Mouse (Mus musculus) forebrain, postnatal 0 days (tissue): Measurements from ENCODE around the gene Alox5. TPM values are rescaled to one million over a fixed set of nuclear protein-coding genes. Genes with fewer than 3 reads are reported as not detected.

ENCODE experiments used
- ATAC-seq: fragments of 200-750 bp; cut with Nextera tagmentation; 2 replicates; pipeline ENCODE4 v1.8.0; 2017; ENCODE audit warnings: mild to moderate bottlenecking, moderate library complexity
- DNase-seq: peaks from one replicate; pipeline ENCODE4 v3.0.0-alpha.2; 2015
- H3K27ac ChIP-seq: fragments of 300-500 bp; sonication (generic); 2 replicates; pipeline ENCODE4 v1.5.1; 2014; ENCODE audit warnings: low read depth, mild to moderate bottlenecking, antibody characterized with exemption, low read length, moderate library complexity, mixed read lengths
- H3K27me3 ChIP-seq: fragments of 300-500 bp; sonication (generic); 2 replicates; pipeline ENCODE4 v1.6.1; 2014; ENCODE audit warnings: mild to moderate bottlenecking, low read length, mixed read lengths; ENCODE audit not compliant: insufficient read depth
- H3K36me3 ChIP-seq: fragments of 300-500 bp; sonication (generic); 2 replicates; pipeline ENCODE4 v1.6.1; 2014; ENCODE audit warnings: mild to moderate bottlenecking, moderate library complexity; ENCODE audit not compliant: insufficient read depth
- H3K4me1 ChIP-seq: fragments of 300-500 bp; sonication (generic); 2 replicates; pipeline ENCODE4 v1.6.1; 2014; ENCODE audit warnings: antibody characterized with exemption; ENCODE audit not compliant: insufficient read depth
- H3K4me2 ChIP-seq: fragments of 300-500 bp; sonication (generic); 2 replicates; pipeline ENCODE4 v1.6.1; 2014; ENCODE audit warnings: low read depth, mild to moderate bottlenecking, moderate library complexity
- H3K4me3 ChIP-seq: fragments of 300-500 bp; sonication (generic); 2 replicates; pipeline ENCODE4 v1.5.1; 2014; ENCODE audit warnings: low read depth, low read length, mixed read lengths
- H3K9ac ChIP-seq: fragments of 300-500 bp; sonication (generic); 2 replicates; pipeline ENCODE4 v1.6.1; 2014; ENCODE audit warnings: mild to moderate bottlenecking
- H3K9me3 ChIP-seq: fragments of 300-500 bp; sonication (generic); 2 replicates; pipeline ENCODE4 v1.6.1; 2016; ENCODE audit warnings: low read length
- CTCF ChIP-seq: sonication (generic); IDR thresholded peaks from 2 replicates; pipeline ENCODE4 v1.5.1; 2016; ENCODE audit warnings: antibody characterized with exemption, control low read depth, low read depth
- WGBS: fragments of 180-500 bp; shearing (Covaris S2); extraction: QIAGEN DNeasy Blood & Tissue Kit; methylation state at CpG from one replicate; pipeline ENCODE4 v1.1.7; 2014; 5-methylcytosine and 5-hydroxymethylcytosine counted together
- polyA plus RNA-seq: library from polyadenylated mRNA; unstranded; fragments of >200 nt; fragmentation: Nextera tagmentation; extraction: Ambion mirVana; gene quantifications from 2 replicates; pipeline ENCODE4 v1.2.1, GENCODE M21; 2015
- total RNA-seq: library from RNA; depleted of rRNA; stranded (reverse); fragments of >200 nt; gene quantifications from 2 replicates; pipeline ENCODE4 v1.2.3, GENCODE M21; 2014

Alox5 gene
- total and polyA plus RNA-seq, 2 experiments from 2014 or later: 0.81 to 1.2 TPM

DNA sequence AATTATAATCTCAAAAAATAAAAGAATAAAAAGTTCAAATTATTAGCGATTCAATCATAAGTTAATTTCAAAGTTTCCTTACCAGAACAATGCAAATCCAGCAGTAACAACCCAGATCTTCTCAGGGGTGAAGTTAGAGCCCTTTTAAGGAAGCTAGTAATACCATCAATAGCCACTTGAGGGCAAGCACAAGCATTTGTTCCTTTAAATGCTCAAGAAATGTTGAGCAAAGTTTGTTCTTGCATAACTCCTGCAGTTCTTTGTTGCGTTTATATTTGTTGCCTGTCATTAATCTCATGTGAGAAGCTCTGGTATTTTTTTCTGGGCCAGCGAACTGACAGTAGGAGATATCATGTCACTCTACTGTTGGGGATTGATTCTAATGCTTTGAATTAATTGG, 7.1 kb upstream of the Alox5 start:
- Histone ChIP-seq H3K9me3 (no peaks in the 10 kb centered on the region), H3K4me2 (no peak overlapping the region), H3K27ac (no peak overlapping the region), H3K36me3 (no peaks in the 10 kb centered on the region), H3K4me1 (no peaks in the 10 kb centered on the region), H3K27me3 (no peaks in the 10 kb centered on the region), H3K4me3 (no peak overlapping the region), H3K9ac (no peak overlapping the region)
- ATAC-seq (no peak), DNase-seq (no peak)
- WGBS: 37% methylated on average over 3 of the region's 3 CpGs
- TF ChIP-seq CTCF: peak; percentile 61

DNA sequence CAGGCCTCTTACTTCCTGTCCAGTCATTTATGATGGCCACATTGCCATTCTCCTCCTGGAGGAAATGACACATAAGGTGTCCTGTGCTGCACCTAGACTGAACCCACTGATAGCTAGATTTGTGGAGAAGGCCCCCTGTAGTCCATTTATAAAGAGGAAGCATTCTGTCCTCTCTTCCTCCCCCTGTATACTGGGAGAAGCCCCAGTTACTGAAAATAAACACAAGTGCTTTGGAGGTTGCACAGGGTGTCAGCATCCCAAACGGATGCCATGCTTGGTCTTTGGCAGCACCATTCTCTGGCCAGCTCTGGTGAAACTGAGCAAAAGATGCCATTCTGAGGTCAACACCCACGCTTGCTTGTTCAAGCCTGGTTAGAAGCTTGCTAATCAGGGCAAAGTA, 1.7 kb downstream of the Alox5 start:
- TF ChIP-seq CTCF: no peak
- 74% methylated on average over 2 of the region's 2 CpGs for WGBS
- ATAC-seq: no peak
- Histone ChIP-seq H3K4me1 (no peaks in the 10 kb centered on the region), H3K4me2 (no peak overlapping the region), H3K27me3 (peaks cover 18% of the 10 kb centered on the region), H3K36me3 (no peaks in the 10 kb centered on the region), H3K9me3 (no peaks in the 10 kb centered on the region), H3K27ac (no peak overlapping the region), H3K4me3 (no peak overlapping the region), H3K9ac (no peak overlapping the region)
- DNase-seq: no peak

- H3K36me3 ChIP-seq: no peaks in the 10 kb centered on the region
- 79% methylated on average over 4 of the region's 4 CpGs for whole genome bisulfite sequencing
- no peak overlapping the region for H3K27ac ChIP-seq
- no peaks in the 10 kb centered on the region for H3K4me1 ChIP-seq
- no peaks in the 10 kb centered on the region for H3K9me3 ChIP-seq
- no peak overlapping the region for H3K9ac ChIP-seq
- ATAC-seq (no peak), DNase-seq (no peak)
- H3K4me2 ChIP-seq: no peak overlapping the region
- H3K27me3 ChIP-seq: peaks cover 18% of the 10 kb centered on the region
- H3K4me3 ChIP-seq: no peak overlapping the region
- no peak for TF ChIP-seq CTCF
Measured at GRCm38 (mm10) chr6:116458728-116459127, 2.2 kb downstream of the Alox5 start.

- ATAC-seq (no peak), DNase-seq (no peak)
- no peak for TF ChIP-seq CTCF
- no peak overlapping the region for H3K4me3 ChIP-seq
- H3K9me3 ChIP-seq: no peaks in the 10 kb centered on the region
- peaks cover 17% of the 10 kb centered on the region for H3K27me3 ChIP-seq
- no peak overlapping the region for H3K4me2 ChIP-seq
- H3K27ac ChIP-seq: no peak overlapping the region
- no peaks in the 10 kb centered on the region for H3K36me3 ChIP-seq
- no peak overlapping the region for H3K9ac ChIP-seq
- H3K4me1 ChIP-seq: no peaks in the 10 kb centered on the region
- 90% methylated on average over 1 of the region's 1 CpGs for WGBS
Measured at GRCm38 (mm10) chr6:116456482-116456881, 4.5 kb downstream of the Alox5 start.

DNA sequence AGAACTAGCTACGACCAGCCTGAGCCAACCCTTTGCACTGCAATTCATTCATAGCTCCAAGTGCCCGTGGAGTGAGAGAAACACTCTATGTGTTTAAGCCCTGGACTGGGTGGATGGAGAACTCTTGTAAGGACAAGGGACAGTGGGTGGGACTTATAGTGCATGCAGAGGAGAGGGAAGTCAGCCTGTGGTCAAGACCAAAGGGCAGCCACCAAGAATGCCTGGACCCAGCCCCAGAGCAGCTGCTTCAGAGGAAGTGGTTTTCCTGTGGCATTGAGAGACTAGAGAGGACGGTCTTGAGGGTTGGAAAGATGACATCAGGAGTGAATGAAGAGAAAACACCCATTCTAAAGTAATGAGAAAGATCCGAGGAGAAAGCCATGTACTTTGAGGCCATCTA, 5.2 kb downstream of the Alox5 start:
- WGBS: 79% methylated on average over 4 of the region's 4 CpGs
- no peaks in the 10 kb centered on the region for H3K36me3 ChIP-seq

GRCm38 (mm10) chr6:116440849-116441248, 20.1 kb downstream of the Alox5 start:
- Histone ChIP-seq H3K27ac (no peak overlapping the region), H3K9ac (no peak overlapping the region), H3K4me2 (no peak overlapping the region), H3K27me3 (no peaks in the 10 kb centered on the region), H3K4me1 (no peaks in the 10 kb centered on the region), H3K36me3 (no peaks in the 10 kb centered on the region), H3K4me3 (no peak overlapping the region), H3K9me3 (no peaks in the 10 kb centered on the region)
- ATAC-seq: no peak
- no peak for DNase-seq
- TF ChIP-seq CTCF: no peak
- WGBS: 89% methylated on average over 4 of the region's 4 CpGs

More for the DNA sequence above, 5.2 kb downstream of the Alox5 start:
- no peak for ATAC-seq
- no peak overlapping the region for H3K4me2 ChIP-seq
- no peak for TF ChIP-seq CTCF
- DNase-seq: no peak
- H3K9ac ChIP-seq: no peak overlapping the region
- no peak overlapping the region for H3K27ac ChIP-seq
- no peaks in the 10 kb centered on the region for H3K9me3 ChIP-seq
- no peaks in the 10 kb centered on the region for H3K4me1 ChIP-seq
- H3K27me3 ChIP-seq: peaks cover 10% of the 10 kb centered on the region
- no peak overlapping the region for H3K4me3 ChIP-seq

- Histone ChIP-seq H3K27me3 (no peaks in the 10 kb centered on the region), H3K9me3 (no peaks in the 10 kb centered on the region), H3K27ac (no peak overlapping the region), H3K9ac (no peak overlapping the region), H3K4me3 (no peak overlapping the region), H3K4me2 (no peak overlapping the region), H3K4me1 (no peaks in the 10 kb centered on the region), H3K36me3 (no peaks in the 10 kb centered on the region)
- 79% methylated on average over 4 of the region's 4 CpGs for WGBS
- no peak for TF ChIP-seq CTCF
- DNase-seq (no peak), ATAC-seq (no peak)
Measured at GRCm38 (mm10) chr6:116440447-116440846, 20.5 kb downstream of the Alox5 start.

DNA sequence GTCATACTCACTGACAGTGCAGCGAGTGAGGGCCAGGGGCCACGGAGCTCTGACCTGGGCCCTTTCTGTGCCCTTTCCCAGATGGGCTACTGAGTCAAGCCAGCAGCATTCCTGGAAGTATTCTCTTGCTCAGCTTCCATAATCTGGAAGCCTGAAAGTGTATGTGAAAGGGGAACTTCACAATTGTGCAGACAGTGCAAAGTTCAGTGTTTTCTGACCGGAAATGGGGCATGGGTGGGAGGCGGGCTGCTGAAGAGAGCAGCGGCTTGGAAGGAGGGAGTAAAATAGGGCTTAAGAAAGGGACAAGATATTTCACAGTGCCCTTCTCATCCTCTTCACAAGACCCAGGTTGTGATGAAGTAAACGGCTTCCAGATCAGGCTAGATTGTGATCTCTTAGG, 21.4 kb downstream of the Alox5 start:
- Histone ChIP-seq H3K27me3 (no peaks in the 10 kb centered on the region), H3K4me1 (no peaks in the 10 kb centered on the region), H3K9ac (no peak overlapping the region), H3K27ac (no peak overlapping the region), H3K4me2 (no peak overlapping the region), H3K4me3 (no peak overlapping the region), H3K36me3 (no peaks in the 10 kb centered on the region), H3K9me3 (no peaks in the 10 kb centered on the region)
- ATAC-seq: no peak
- TF ChIP-seq CTCF: no peak
- 91% methylated on average over 6 of the region's 6 CpGs for WGBS
- no peak for DNase-seq
